Mouse (Mus musculus): Measurements from ENCODE around the gene Rps4x. TPM values are rescaled to one million over a fixed set of nuclear protein-coding genes. Genes with fewer than 3 reads are reported as not detected.
"Not testable (repeated sequence)": the region's sequence is repeated elsewhere in the genome, so short reads cannot be mapped to it uniquely, and the experiment has no call there.

The Rps4x gene
- polyA plus RNA-seq (2015; fragmentation: Nextera tagmentation; extraction: Ambion mirVana) = 671 and 785 TPM in 2 replicates

DNA sequence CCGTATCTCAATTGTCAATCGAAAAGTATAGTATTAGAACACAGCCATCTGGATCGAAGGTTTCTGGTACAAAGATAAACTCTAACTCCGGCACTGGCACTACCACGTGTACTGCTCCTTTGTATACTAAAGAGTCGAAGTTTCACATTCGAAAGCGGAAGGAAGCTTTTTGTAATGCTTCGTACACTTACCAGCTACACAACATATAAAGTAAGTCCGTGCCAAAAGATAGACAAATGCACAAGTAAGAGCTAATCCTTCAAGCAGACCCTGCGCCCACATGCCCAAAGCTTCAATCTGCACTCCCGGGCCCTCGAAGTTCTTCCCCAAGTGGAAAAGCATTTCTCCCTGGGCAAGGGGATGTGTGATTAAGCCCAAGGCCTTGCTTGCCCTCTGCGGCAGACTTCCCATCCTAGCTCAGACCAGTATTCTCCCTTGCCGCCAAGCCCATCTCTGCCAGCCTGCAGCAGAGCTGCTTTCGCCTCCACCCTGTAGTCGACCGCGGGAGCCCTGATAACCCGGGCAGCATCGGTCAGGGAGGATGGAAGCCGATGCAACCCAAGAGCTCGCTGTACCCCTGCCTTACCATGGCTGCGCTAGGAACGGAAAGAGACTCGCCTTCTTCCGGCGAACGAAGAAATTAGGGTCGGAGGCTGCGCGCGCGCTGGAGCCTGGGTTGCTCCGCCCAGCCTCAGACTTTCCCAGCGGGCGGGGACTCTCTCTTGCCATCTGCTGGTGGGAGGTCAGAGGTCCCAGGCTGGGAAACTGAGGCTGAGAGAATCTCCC lies at the start of gene Rps4x:
Rps4x (minus strand) TSS at position 683 of the 786 bp plus-strand sequence.
- Histone ChIP-seq H3K4me1 (no peaks in the 10 kb centered on the region), H3K9me3 (no peaks in the 10 kb centered on the region), H3K36me3 (peaks cover 17% of the 10 kb centered on the region), H3K4me2 (peak within 1 kb of the TSS; percentile 45), H3K27me3 (0 out of 2 replicates have a peak, but pooled peaks cover under 1% of the 10 kb centered on the region), H3K9ac (peak within 1 kb of the TSS; percentile 55), H3K4me3 (peak within 1 kb of the TSS; percentile 49), H3K27ac (peak within 1 kb of the TSS; percentile 87)
- peak; percentile 88 for ATAC-seq (ENCODE audit: insufficient number of reproducible peaks, low FRiP score, low TSS enrichment, low read depth)
- 24% methylated on average over 37 of the region's 37 CpGs for WGBS

- Histone ChIP-seq H3K9ac (no peak overlapping the region), H3K9me3 (no peaks in the 10 kb centered on the region), H3K27ac (no peak overlapping the region), H3K27me3 (no peaks in the 10 kb centered on the region), H3K4me2 (no peak overlapping the region), H3K36me3 (no peaks in the 10 kb centered on the region), H3K4me3 (no peak overlapping the region), H3K4me1 (no peaks in the 10 kb centered on the region)
- WGBS = 23% methylated on average over 1 of the region's 1 CpGs
- no peak for ATAC-seq (ENCODE audit: insufficient number of reproducible peaks, low FRiP score, low TSS enrichment, low read depth)
These were observed 29.9 kb upstream of the Rps4x start for GRCm38 (mm10) chrX:102219126-102219525.

DNA sequence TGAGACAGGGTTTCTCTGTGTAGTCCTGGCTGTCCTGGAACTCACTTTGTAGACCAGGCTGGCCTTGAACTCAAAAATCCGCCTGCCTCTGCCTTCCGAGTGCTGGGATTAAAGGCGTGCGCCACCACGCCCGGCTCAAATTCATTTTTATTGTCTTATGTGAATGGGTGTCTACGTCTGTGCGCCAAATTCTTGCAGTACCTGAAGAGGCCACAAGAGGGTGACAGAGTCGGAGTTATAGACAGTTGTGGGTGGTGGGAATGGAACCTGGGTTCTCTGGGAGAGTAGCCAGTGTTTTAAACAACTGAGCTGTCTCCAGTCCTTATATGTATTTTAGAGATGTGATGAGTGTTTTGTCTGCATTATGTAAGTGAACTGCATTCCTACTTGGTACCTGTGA lies 26.2 kb upstream of the Rps4x start:
- H3K4me1 ChIP-seq; H3K4me3 ChIP-seq; H3K9me3 ChIP-seq; H3K27ac ChIP-seq; H3K36me3 ChIP-seq; H3K27me3 ChIP-seq; ATAC-seq (ENCODE audit: insufficient number of reproducible peaks, low FRiP score, low TSS enrichment, low read depth); H3K4me2 ChIP-seq; H3K9ac ChIP-seq: not testable (repeated sequence)
- WGBS = 37% methylated on average over 9 of the region's 9 CpGs

DNA sequence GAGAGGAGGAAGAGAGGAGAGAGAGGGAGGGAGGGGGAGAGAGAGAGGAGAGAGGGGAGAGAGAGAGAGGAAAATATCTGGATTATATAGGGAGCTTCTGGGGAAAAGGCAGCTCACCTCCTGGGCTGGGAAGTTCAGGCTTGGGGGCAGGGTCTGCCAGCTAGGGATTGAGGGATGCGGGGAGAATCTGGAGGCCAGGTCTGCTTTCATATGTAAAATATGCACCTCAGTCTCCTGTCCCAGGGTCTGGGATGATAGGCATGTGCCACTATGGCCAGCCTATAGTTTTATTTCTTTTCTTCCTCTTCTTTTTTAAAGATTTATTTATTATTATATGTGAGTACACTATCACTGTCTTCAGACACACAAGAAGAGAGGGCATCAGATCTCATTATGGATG lies 1.6 kb upstream of the Rps4x start:
- no peak for ATAC-seq (ENCODE audit: insufficient number of reproducible peaks, low FRiP score, low TSS enrichment, low read depth)
- H3K27me3 ChIP-seq = no peaks in the 10 kb centered on the region
- H3K9ac ChIP-seq = no peak overlapping the region
- H3K9me3 ChIP-seq = no peaks in the 10 kb centered on the region
- no peak overlapping the region for H3K27ac ChIP-seq
- H3K4me2 ChIP-seq = no peak overlapping the region
- H3K4me1 ChIP-seq = no peaks in the 10 kb centered on the region
- peaks cover 3% of the 10 kb centered on the region; the same call in 1 of the 2 replicates for H3K36me3 ChIP-seq
- 73% methylated on average over 1 of the region's 1 CpGs for WGBS
- no peak overlapping the region for H3K4me3 ChIP-seq

- no peaks in the 10 kb centered on the region for H3K9me3 ChIP-seq
- no peaks in the 10 kb centered on the region for H3K4me1 ChIP-seq
- no peaks in the 10 kb centered on the region for H3K27me3 ChIP-seq
- 51% methylated on average over 5 of the region's 5 CpGs for WGBS
- no peak overlapping the region for H3K27ac ChIP-seq
- peaks cover 11% of the 10 kb centered on the region for H3K36me3 ChIP-seq
- H3K9ac ChIP-seq = no peak overlapping the region
- no peak for ATAC-seq (ENCODE audit: insufficient number of reproducible peaks, low FRiP score, low TSS enrichment, low read depth)
- H3K4me3 ChIP-seq = peak overlapping the region; percentile 49; the same call in 1 of the 2 replicates
- no peak overlapping the region for H3K4me2 ChIP-seq
These were observed 387 bp upstream of the Rps4x start for GRCm38 (mm10) chrX:102189581-102189980.

GRCm38 (mm10) chrX:102187023-102187699 lies 2.0 kb downstream of the Rps4x start:
- Histone ChIP-seq H3K36me3 (peaks cover 24% of the 10 kb centered on the region), H3K9me3 (no peaks in the 10 kb centered on the region), H3K4me2 (peak overlapping the region; percentile 45), H3K9ac (no peak overlapping the region), H3K4me3 (peak overlapping the region; percentile 49), H3K27me3 (0 out of 2 replicates have a peak, but pooled peaks cover 2% of the 10 kb centered on the region), H3K4me1 (no peaks in the 10 kb centered on the region), H3K27ac (no peak overlapping the region)
- WGBS = 42% methylated on average over 11 of the region's 11 CpGs
- ATAC-seq (ENCODE audit: insufficient number of reproducible peaks, low FRiP score, low TSS enrichment, low read depth) = no peak

- H3K4me1 ChIP-seq = no peaks in the 10 kb centered on the region
- H3K9ac ChIP-seq = no peak overlapping the region
- no peaks in the 10 kb centered on the region for H3K9me3 ChIP-seq
- peaks cover 24% of the 10 kb centered on the region for H3K36me3 ChIP-seq
- no peak overlapping the region for H3K4me2 ChIP-seq
- H3K27ac ChIP-seq = no peak overlapping the region
- peaks cover 14% of the 10 kb centered on the region for H3K27me3 ChIP-seq
- no peak for ATAC-seq (ENCODE audit: insufficient number of reproducible peaks, low FRiP score, low TSS enrichment, low read depth)
- no peak overlapping the region for H3K4me3 ChIP-seq
These were observed 6.6 kb downstream of the Rps4x start for GRCm38 (mm10) chrX:102182575-102182974.

- H3K9ac ChIP-seq = no peak overlapping the region
- H3K36me3 ChIP-seq = no peaks in the 10 kb centered on the region
- ATAC-seq (ENCODE audit: insufficient number of reproducible peaks, low FRiP score, low TSS enrichment, low read depth) = no peak
- WGBS = 90% methylated on average over 5 of the region's 5 CpGs
- H3K27ac ChIP-seq = no peak overlapping the region
- H3K4me3 ChIP-seq = no peak overlapping the region
- H3K4me1 ChIP-seq = no peaks in the 10 kb centered on the region
- no peaks in the 10 kb centered on the region for H3K9me3 ChIP-seq
- H3K4me2 ChIP-seq = no peak overlapping the region
- H3K27me3 ChIP-seq = peaks cover 12% of the 10 kb centered on the region
These were observed 13.5 kb downstream of the Rps4x start for GRCm38 (mm10) chrX:102175538-102176287.

- no peaks in the 10 kb centered on the region for H3K4me1 ChIP-seq
- 66% methylated on average over 3 of the region's 3 CpGs for WGBS
- no peak overlapping the region for H3K4me2 ChIP-seq
- H3K36me3 ChIP-seq = no peaks in the 10 kb centered on the region
- ATAC-seq (ENCODE audit: insufficient number of reproducible peaks, low FRiP score, low TSS enrichment, low read depth) = no peak
- no peaks in the 10 kb centered on the region for H3K9me3 ChIP-seq
- H3K9ac ChIP-seq = no peak overlapping the region
- H3K4me3 ChIP-seq = no peak overlapping the region
- H3K27me3 ChIP-seq = peaks cover 9% of the 10 kb centered on the region; the same call in 1 of the 2 replicates
- no peak overlapping the region for H3K27ac ChIP-seq
These were observed 18.3 kb downstream of the Rps4x start for GRCm38 (mm10) chrX:102170900-102171299.

- no peaks in the 10 kb centered on the region for H3K36me3 ChIP-seq
- no peak overlapping the region for H3K4me3 ChIP-seq
- no peaks in the 10 kb centered on the region for H3K4me1 ChIP-seq
- no peaks in the 10 kb centered on the region for H3K9me3 ChIP-seq
- no peak for ATAC-seq (ENCODE audit: insufficient number of reproducible peaks, low FRiP score, low TSS enrichment, low read depth)
- H3K27ac ChIP-seq = no peak overlapping the region
- H3K27me3 ChIP-seq = peaks cover 9% of the 10 kb centered on the region; the same call in 1 of the 2 replicates
- WGBS = 51% methylated on average over 3 of the region's 3 CpGs
- no peak overlapping the region for H3K9ac ChIP-seq
- H3K4me2 ChIP-seq = no peak overlapping the region
These were observed 19.1 kb downstream of the Rps4x start for GRCm38 (mm10) chrX:102170135-102170534.

DNA sequence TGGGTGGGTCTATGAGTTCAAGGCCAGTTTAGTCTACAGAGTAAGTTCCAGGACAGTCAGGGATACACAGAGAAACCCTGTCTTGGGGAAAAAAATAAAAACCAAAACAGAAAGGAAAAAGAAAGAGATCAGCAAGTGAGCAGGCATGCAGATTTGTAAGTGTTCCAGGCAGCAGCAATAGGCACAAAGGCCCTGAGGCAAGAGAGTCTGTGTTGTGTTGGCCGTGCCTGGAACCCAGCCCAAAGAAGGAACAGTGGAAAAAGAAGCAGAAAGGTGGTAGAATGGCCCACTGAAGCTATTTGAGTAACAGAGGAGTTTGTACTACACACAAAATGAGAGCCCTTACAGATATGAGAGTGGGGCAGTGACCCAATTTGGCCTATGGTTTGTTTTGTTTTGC lies 19.5 kb downstream of the Rps4x start:
- Histone ChIP-seq H3K27me3 (peaks cover 9% of the 10 kb centered on the region; the same call in 1 of the 2 replicates), H3K27ac (no peak overlapping the region), H3K4me3 (no peak overlapping the region), H3K9ac (no peak overlapping the region), H3K4me1 (no peaks in the 10 kb centered on the region), H3K9me3 (no peaks in the 10 kb centered on the region), H3K36me3 (no peaks in the 10 kb centered on the region), H3K4me2 (no peak overlapping the region)
- no peak for ATAC-seq (ENCODE audit: insufficient number of reproducible peaks, low FRiP score, low TSS enrichment, low read depth)
- 42% methylated on average over 1 of the region's 1 CpGs for WGBS
